Comparison of ENCODE assay signal across 10 mouse cellular contexts in genomic region chr11:49410540-49410939, GRCm38 (mm10). TPM values are rescaled to one million over a fixed set of nuclear protein-coding genes. Genes with fewer than 3 reads are reported as not detected.
DNase-seq lines count a peak whose midpoint lies in the region; TF ChIP-seq lines count a peak whose summit lies in the region.
"Had no signal": no experiment of that assay in that cellular context is flagged by ENCODE, and none has a peak within 500 bp of the region (broad histone marks: within the 10 kb centered on the region; RNA-seq: fewer than 3 reads in every experiment).

No protein-coding gene starts in this region.

- H3K36me3 ChIP-seq in MEL (ENCODE audit: control insufficient read depth in 1 of 2, insufficient read depth in 2 of 2, low read length in 2 of 2): no peaks in the 10 kb centered on the region
- H3K36me3 ChIP-seq: liver, embryonic 15.5 days had no signal

- no peaks in the 10 kb centered on the region for H3K79me2 ChIP-seq in MEL (ENCODE audit: control insufficient read depth, insufficient read depth, low read length, poor library complexity)

- TF ChIP-seq RAD21 in MEL (IDR thresholded peaks at IDR 0.05; ENCODE audit: low read depth, low read length): peak; percentile 72

- TF ChIP-seq CTCF in MEL (IDR thresholded peaks at IDR 0.05 in 2 of 3, conservative IDR thresholded peaks at IDR 0.05 in 1 of 3; ENCODE audit: control insufficient read depth in 1 of 3, insufficient read depth in 1 of 3, low read depth in 2 of 3, low read length in 3 of 3, poor library complexity in 1 of 3, severe bottlenecking in 1 of 3): peak; percentile 47 to 78 (median 49); a peak in 5 of 6 replicates

- H3K9ac ChIP-seq in MEL (ENCODE audit: control insufficient read depth, low read depth, low read length, poor library complexity, severe bottlenecking): no peak overlapping the region
- H3K9ac ChIP-seq: liver, embryonic 15.5 days had no signal

- H3K27ac ChIP-seq in MEL (ENCODE audit: control insufficient read depth, low read depth, low read length): no peak overlapping the region
- H3K27ac ChIP-seq: liver, embryonic 15.5 days had no signal

- no peak for TF ChIP-seq POLR2A in MEL (IDR thresholded peaks at IDR 0.05; ENCODE audit: control insufficient read depth in 1 of 2, insufficient read depth in 1 of 2, low read depth in 1 of 2, low read length in 2 of 2, poor library complexity in 1 of 2)

- no peak for TF ChIP-seq EP300 in MEL (IDR thresholded peaks at IDR 0.05; ENCODE audit: low read depth in 1 of 2, low read length in 2 of 2)

- no peaks in the 10 kb centered on the region for H3K27me3 ChIP-seq in MEL (ENCODE audit: control insufficient read depth in 1 of 2, insufficient read depth in 2 of 2, low read length in 2 of 2)
- H3K27me3 ChIP-seq: liver, embryonic 15.5 days had no signal

- no peak overlapping the region for H3K4me3 ChIP-seq in MEL (ENCODE audit: control insufficient read depth in 1 of 2, insufficient read depth in 1 of 2, low read depth in 2 of 2, low read length in 2 of 2)
- H3K4me3 ChIP-seq: liver, embryonic 15.5 days had no signal

- H3K4me1 ChIP-seq in MEL (ENCODE audit: control insufficient read depth in 1 of 2, insufficient read depth in 2 of 2, low read length in 2 of 2): no peaks in the 10 kb centered on the region
- H3K4me1 ChIP-seq: liver, embryonic 15.5 days had no signal

- DNase-seq in kidney, adult 11 months: peak; percentile 3
- no peak for DNase-seq in kidney, adult 18-20 months
- DNase-seq in A20 (ENCODE audit: low read depth, low spot score): peak; percentile 60
- DNase-seq in MEL (ENCODE audit: low read depth, low spot score): peak; percentile 76
- peak; percentile 9 for DNase-seq in heart, postnatal 4 days
- DNase-seq in yolk sac, embryonic 10.5 days (ENCODE audit: low spot score): no peak
- DNase-seq in spleen, postnatal 10 days (ENCODE audit: low spot score in 2 of 2): no peak
- DNase-seq in layer of hippocampus, adult 9-11 months: no peak

- H3K9me3 ChIP-seq in MEL (replicated peaks; ENCODE audit: insufficient read depth, low read length): no peaks in the 10 kb centered on the region
- H3K9me3 ChIP-seq: liver, embryonic 15.5 days had no signal

TF ChIP-seq in MEL, 35 proteins besides CTCF, POLR2A, EP300 and RAD21:
- TF ChIP-seq ETS1 (IDR thresholded peaks at IDR 0.05; ENCODE audit: low read depth, low read length) (no peak), RCOR1 (IDR thresholded peaks at IDR 0.05; ENCODE audit: low read depth, low read length) (no peak), SMC3 (IDR thresholded peaks at IDR 0.05; ENCODE audit: low read depth, low read length) (peak; percentile 60), JUND (IDR thresholded peaks at IDR 0.05; ENCODE audit: low read depth, low read length) (no peak), CHD2 (IDR thresholded peaks at IDR 0.05; ENCODE audit: low read length) (no peak), USF2 (IDR thresholded peaks at IDR 0.05; ENCODE audit: borderline replicate concordance in 1 of 2, insufficient read depth in 1 of 2, low read depth in 1 of 2, low read length in 2 of 2) (no peak), ZC3H11A (IDR thresholded peaks at IDR 0.05; ENCODE audit: low read depth, low read length) (peak; percentile 49), TCF12 (IDR thresholded peaks at IDR 0.05; ENCODE audit: low read depth, low read length) (no peak), POLR2AphosphoS5 (IDR thresholded peaks at IDR 0.05; ENCODE audit: borderline replicate concordance, low read depth, low read length) (no peak), MEF2A (IDR thresholded peaks at IDR 0.05; ENCODE audit: extremely low read depth, insufficient replicate concordance, low read depth, low read length, poor library complexity, severe bottlenecking) (no peak), GABPA (IDR thresholded peaks at IDR 0.05; ENCODE audit: low read depth, low read length) (no peak)
TF ChIP-seq in MEL: peak in this region for 2.

RNA-seq across cellular contexts. Expression of gene Olfr1389, which starts 12.3 kb away (rescaled TPM):
- total RNA-seq in MEL (2012; rRNA removed): not detected in 2 replicates
- polyA plus RNA-seq in MEL (2012; ENCODE audit: insufficient read depth in 1 of 2, insufficient read length in 2 of 2, low read depth in 1 of 2, low replicate concordance in 2 of 2, missing spikeins in 1 of 2): not detected
- not detected for total RNA-seq in heart, postnatal 4 days (2021)
- polyA plus RNA-seq: liver, embryonic 15.5 days; spleen, adult 2 months had no signal

RNA-seq across cellular contexts. Expression of gene Olfr1388, which starts 25.9 kb away (rescaled TPM):
- 0.10 and 0.15 TPM in 2 replicates for total RNA-seq in MEL (2012; rRNA removed)
- 100 to 1,000 TPM in 1 of 2 experiments, not detected in 1; 974 TPM for polyA plus RNA-seq in MEL (2012; ENCODE audit: insufficient read depth in 1 of 2, insufficient read length in 2 of 2, low read depth in 1 of 2, low replicate concordance in 2 of 2, missing spikeins in 1 of 2)
- total RNA-seq in heart, postnatal 4 days (2021): not detected
- polyA plus RNA-seq: spleen, adult 2 months had no signal

RNA-seq across cellular contexts. Expression of gene Olfr1387, which starts 44.6 kb away (rescaled TPM):
- not detected in 2 replicates for total RNA-seq in MEL (2012; rRNA removed)
- not detected for polyA plus RNA-seq in MEL (2012; ENCODE audit: insufficient read depth in 1 of 2, insufficient read length in 2 of 2, low read depth in 1 of 2, low replicate concordance in 2 of 2, missing spikeins in 1 of 2)
- not detected for total RNA-seq in heart, postnatal 4 days (2021)
- polyA plus RNA-seq: liver, embryonic 15.5 days; spleen, adult 2 months had no signal

RNA-seq across cellular contexts. Expression of gene Olfr1386, which starts 54.3 kb away (rescaled TPM):
- total RNA-seq in MEL (2012; rRNA removed): not detected in 2 replicates
- polyA plus RNA-seq in MEL (2012; ENCODE audit: insufficient read depth in 1 of 2, insufficient read length in 2 of 2, low read depth in 1 of 2, low replicate concordance in 2 of 2, missing spikeins in 1 of 2): not detected
- not detected for total RNA-seq in heart, postnatal 4 days (2021)
- polyA plus RNA-seq: liver, embryonic 15.5 days; spleen, adult 2 months had no signal

Comparison
In these comparisons a context has a peak if more than half of its experiments do, and no peak if none do; other contexts are left out.
1. DNase-seq: peak in kidney, adult 11 months (single experiment), A20 (single experiment), MEL (single experiment) and heart, postnatal 4 days (single experiment); none in kidney, adult 18-20 months (single experiment), yolk sac, embryonic 10.5 days (single experiment), spleen, postnatal 10 days (0 of 2) and layer of hippocampus, adult 9-11 months (single experiment).